Mouse (Mus musculus): ENCODE measurements around the gene 9930111J21Rik2. TPM values are rescaled to one million over a fixed set of nuclear protein-coding genes. Genes with fewer than 3 reads are reported as not detected.
"Not testable (repeated sequence)": the region's sequence is repeated elsewhere in the genome, so short reads cannot be mapped to it uniquely, and the experiment has no call there.

9930111J21Rik2 gene
- polyA plus RNA-seq, 1 experiment from 2014 or later: 117 TPM

- not testable (repeated sequence) for H3K4me3 ChIP-seq (ENCODE audit: inconsistent target); H3K36me3 ChIP-seq (ENCODE audit: inconsistent target); H3K27ac ChIP-seq
- peaks cover 16% of the 10 kb centered on the region for H3K79me2 ChIP-seq (ENCODE audit: inconsistent target)
- no CpG with 5 or more reads among the region's 5 CpGs for WGBS (ENCODE audit: missing documents)
These were observed 852 bp upstream of the 9930111J21Rik2 start for GRCm38 (mm10) chr11:49051894-49052293.

GRCm38 (mm10) chr11:49050064-49050463 is 978 bp downstream of the 9930111J21Rik2 start:
- H3K4me3 ChIP-seq (ENCODE audit: inconsistent target); H3K36me3 ChIP-seq (ENCODE audit: inconsistent target); H3K27ac ChIP-seq: not testable (repeated sequence)
- peaks cover 23% of the 10 kb centered on the region for H3K79me2 ChIP-seq (ENCODE audit: inconsistent target)

DNA sequence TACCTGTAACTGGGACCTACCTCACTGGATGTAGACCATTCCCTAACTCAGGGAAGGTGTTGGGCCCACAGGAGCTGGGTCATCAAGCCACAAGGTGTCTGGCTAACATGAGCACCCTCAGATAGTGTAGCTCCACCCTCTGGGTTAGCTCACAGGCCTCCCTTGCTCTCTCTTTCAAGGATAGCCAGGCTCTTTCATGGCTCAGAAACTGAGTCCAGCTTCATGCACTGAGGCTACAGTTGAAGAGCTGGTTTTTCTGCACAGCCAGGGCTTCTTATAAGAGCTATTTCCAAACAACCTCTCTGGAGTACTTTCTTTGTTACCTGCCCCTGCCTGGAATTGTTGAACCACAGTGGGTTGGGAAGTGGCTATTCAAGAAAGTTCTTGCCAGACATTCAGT is 39.0 kb downstream of the 9930111J21Rik2 start:
- not testable (repeated sequence) for H3K27ac ChIP-seq; H3K4me3 ChIP-seq (ENCODE audit: inconsistent target); H3K36me3 ChIP-seq (ENCODE audit: inconsistent target); H3K79me2 ChIP-seq (ENCODE audit: inconsistent target)

DNA sequence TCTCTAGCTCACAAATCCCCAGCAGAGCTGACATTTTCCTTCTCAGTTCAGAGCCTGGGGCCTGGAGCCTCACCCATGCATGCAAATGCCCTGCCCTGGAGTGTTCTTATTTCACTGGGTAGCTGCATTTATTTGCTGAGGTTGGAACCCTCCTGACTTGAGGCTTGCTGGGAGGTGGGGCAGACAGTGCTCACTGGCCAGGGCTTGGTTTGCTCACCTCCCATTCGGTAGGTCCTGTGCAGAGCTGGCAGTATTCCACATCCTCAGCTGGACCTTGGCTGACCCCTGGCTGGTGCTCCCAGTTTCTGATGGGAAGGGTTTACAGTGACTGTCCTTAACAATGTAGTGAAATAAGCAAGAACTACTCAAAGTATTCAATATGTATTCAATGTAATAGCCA is 44.3 kb downstream of the 9930111J21Rik2 start:
- not testable (repeated sequence) for H3K4me3 ChIP-seq (ENCODE audit: inconsistent target); H3K36me3 ChIP-seq (ENCODE audit: inconsistent target); H3K79me2 ChIP-seq (ENCODE audit: inconsistent target); H3K27ac ChIP-seq
- no CpG with 5 or more reads among the region's 1 CpGs for WGBS (ENCODE audit: missing documents)

- not testable (repeated sequence) for H3K4me3 ChIP-seq (ENCODE audit: inconsistent target); H3K36me3 ChIP-seq (ENCODE audit: inconsistent target); H3K79me2 ChIP-seq (ENCODE audit: inconsistent target); H3K27ac ChIP-seq
- WGBS (ENCODE audit: missing documents): 55% methylated on average over 2 of the region's 2 CpGs
These were observed 44.7 kb downstream of the 9930111J21Rik2 start for GRCm38 (mm10) chr11:49006317-49006716.

- not testable (repeated sequence) for H3K36me3 ChIP-seq (ENCODE audit: inconsistent target); H3K79me2 ChIP-seq (ENCODE audit: inconsistent target); H3K4me3 ChIP-seq (ENCODE audit: inconsistent target); H3K27ac ChIP-seq
- 33% methylated on average over 1 of the region's 1 CpGs for WGBS (ENCODE audit: missing documents)
These were observed 50.6 kb downstream of the 9930111J21Rik2 start for GRCm38 (mm10) chr11:49000411-49000810.

- H3K36me3 ChIP-seq (ENCODE audit: inconsistent target); H3K27ac ChIP-seq; H3K4me3 ChIP-seq (ENCODE audit: inconsistent target); H3K79me2 ChIP-seq (ENCODE audit: inconsistent target): not testable (repeated sequence)
- WGBS (ENCODE audit: missing documents): 19% methylated on average over 2 of the region's 2 CpGs
These were observed 57.0 kb downstream of the 9930111J21Rik2 start, which contains the start of gene Tgtp1 for GRCm38 (mm10) chr11:48994018-48994417. TSS of gene Tgtp1 (minus strand) at chr11:48994172.

GRCm38 (mm10) chr11:48993296-48993695 is 57.7 kb downstream of the 9930111J21Rik2 start:
- 85% methylated on average over 10 of the region's 10 CpGs for WGBS (ENCODE audit: missing documents)
- not testable (repeated sequence) for H3K4me3 ChIP-seq (ENCODE audit: inconsistent target); H3K27ac ChIP-seq; H3K36me3 ChIP-seq (ENCODE audit: inconsistent target); H3K79me2 ChIP-seq (ENCODE audit: inconsistent target)

GRCm38 (mm10) chr11:48991740-48992520 is 59.1 kb downstream of the 9930111J21Rik2 start, which contains the start of gene Gm12185:
TSS of gene Gm12185 (minus strand) at chr11:48992226.
- not testable (repeated sequence) for H3K36me3 ChIP-seq (ENCODE audit: inconsistent target); H3K79me2 ChIP-seq (ENCODE audit: inconsistent target); H3K27ac ChIP-seq; H3K4me3 ChIP-seq (ENCODE audit: inconsistent target)
- 32% methylated on average over 4 of the region's 4 CpGs for WGBS (ENCODE audit: missing documents)

- not testable (repeated sequence) for H3K4me3 ChIP-seq (ENCODE audit: inconsistent target); H3K36me3 ChIP-seq (ENCODE audit: inconsistent target); H3K27ac ChIP-seq; H3K79me2 ChIP-seq (ENCODE audit: inconsistent target)
- WGBS (ENCODE audit: missing documents): no CpG with 5 or more reads among the region's 2 CpGs
These were observed 61.1 kb downstream of the 9930111J21Rik2 start for GRCm38 (mm10) chr11:48989981-48990380.

- H3K36me3 ChIP-seq (ENCODE audit: inconsistent target); H3K4me3 ChIP-seq (ENCODE audit: inconsistent target); H3K27ac ChIP-seq; H3K79me2 ChIP-seq (ENCODE audit: inconsistent target): not testable (repeated sequence)
- 14% methylated on average over 1 of the region's 3 CpGs for WGBS (ENCODE audit: missing documents)
These were observed 62.8 kb downstream of the 9930111J21Rik2 start for GRCm38 (mm10) chr11:48988219-48988618.

DNA sequence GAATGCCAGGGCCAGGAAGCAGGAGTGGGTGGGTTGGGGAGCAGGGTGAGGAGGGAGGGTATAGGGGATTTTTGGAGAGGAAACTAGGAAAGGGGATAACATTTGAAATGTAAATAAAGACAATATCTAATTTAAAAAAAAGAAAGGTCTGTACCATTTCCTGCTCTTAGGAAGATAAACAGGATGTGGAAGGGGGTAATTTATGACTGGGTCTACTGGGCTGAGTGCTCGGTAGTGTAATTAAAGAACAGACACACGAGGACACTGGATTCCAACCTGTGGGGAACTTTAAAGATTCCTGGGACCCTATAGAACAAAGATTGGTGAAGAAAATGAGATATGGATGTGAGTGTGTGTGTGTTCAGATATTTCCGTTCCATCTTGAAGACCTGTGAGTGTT is 68.2 kb downstream of the 9930111J21Rik2 start:
- H3K4me3 ChIP-seq (ENCODE audit: inconsistent target); H3K36me3 ChIP-seq (ENCODE audit: inconsistent target); H3K27ac ChIP-seq; H3K79me2 ChIP-seq (ENCODE audit: inconsistent target): not testable (repeated sequence)
- WGBS (ENCODE audit: missing documents): no CpG with 5 or more reads among the region's 3 CpGs

- peaks cover 10% of the 10 kb centered on the region for H3K79me2 ChIP-seq (ENCODE audit: inconsistent target)
- not testable (repeated sequence) for H3K4me3 ChIP-seq (ENCODE audit: inconsistent target); H3K36me3 ChIP-seq (ENCODE audit: inconsistent target); H3K27ac ChIP-seq
- WGBS (ENCODE audit: missing documents): no CpG with 5 or more reads among the region's 5 CpGs
These were observed 71.0 kb downstream of the 9930111J21Rik2 start for GRCm38 (mm10) chr11:48980052-48980451.

DNA sequence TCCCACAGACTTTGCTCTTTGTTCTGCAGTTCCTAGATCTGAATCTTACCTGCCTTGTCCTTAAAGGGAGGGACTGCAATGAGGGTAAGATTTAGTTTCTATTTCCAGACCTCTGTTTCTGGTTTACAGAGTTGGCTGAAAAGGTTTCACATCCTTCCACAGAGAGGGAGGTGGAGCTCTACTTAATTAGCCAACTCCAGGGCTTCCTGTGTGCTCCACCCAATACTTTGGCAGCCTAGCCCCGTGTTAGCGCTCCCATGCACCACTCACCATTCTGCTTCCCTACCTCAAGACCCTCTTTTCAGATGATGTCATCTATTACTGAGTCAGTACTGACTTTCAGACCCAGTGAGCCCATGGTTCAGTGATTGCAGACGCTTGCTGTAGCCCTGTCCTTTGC is 71.8 kb downstream of the 9930111J21Rik2 start, which contains the start of gene 9930111J21Rik1:
9930111J21Rik1 (minus strand) TSS at position 148 of the 400 bp plus-strand sequence.
- not testable (repeated sequence) for H3K36me3 ChIP-seq (ENCODE audit: inconsistent target); H3K4me3 ChIP-seq (ENCODE audit: inconsistent target)
- Histone ChIP-seq H3K79me2 (ENCODE audit: inconsistent target) (peaks cover 10% of the 10 kb centered on the region), H3K27ac (peak within 1 kb of the TSS; percentile 65)
- no CpG with 5 or more reads among the region's 3 CpGs for WGBS (ENCODE audit: missing documents)

DNA sequence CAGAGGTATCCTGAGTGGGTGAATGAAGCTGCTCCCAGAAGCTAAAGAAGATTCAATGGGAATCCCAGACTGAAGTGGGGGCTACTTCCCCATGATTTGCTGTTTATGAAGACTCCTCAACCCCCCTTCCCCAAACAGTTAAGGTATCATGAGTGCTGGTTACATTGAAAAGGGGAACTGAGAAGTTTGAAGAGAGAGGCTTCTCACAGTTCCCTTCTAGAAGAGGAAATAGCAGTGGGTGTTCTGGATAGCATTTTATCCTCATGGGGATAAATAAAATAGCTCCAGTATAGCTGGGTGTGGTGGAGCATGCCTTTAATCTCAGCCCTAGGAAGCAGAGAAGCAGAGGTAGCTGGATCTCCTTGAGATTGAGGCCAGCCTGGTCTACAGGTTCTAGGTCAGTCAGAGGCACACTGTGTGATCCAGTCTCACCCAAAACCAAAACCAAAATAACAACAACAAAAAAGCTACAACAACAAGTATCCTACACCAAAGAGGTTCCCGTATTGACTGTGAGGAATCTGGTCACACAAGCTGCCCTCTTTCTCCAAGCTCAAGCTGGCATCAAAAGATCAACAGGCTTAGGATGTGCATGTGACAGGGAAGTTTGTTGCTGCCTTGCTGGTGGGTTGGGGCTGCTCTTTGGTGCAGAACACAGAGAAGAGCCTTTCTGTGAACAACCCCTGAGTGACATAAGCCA is 72.7 kb downstream of the 9930111J21Rik2 start, which contains the start of gene Olfr56:
Olfr56 (plus strand) TSS at position 650 of the 700 bp plus-strand sequence.
- H3K4me3 ChIP-seq (ENCODE audit: inconsistent target); H3K36me3 ChIP-seq (ENCODE audit: inconsistent target): not testable (repeated sequence)
- Histone ChIP-seq H3K79me2 (ENCODE audit: inconsistent target) (peaks cover 15% of the 10 kb centered on the region), H3K27ac (peak within 1 kb of the TSS; percentile 65)
- no CpG with 5 or more reads among the region's 1 CpGs for WGBS (ENCODE audit: missing documents)

Data from macrophage (primary cell).